Mouse (Mus musculus): ENCODE results near the gene Zfp771.

Zfp771 gene

GRCm38 (mm10) chr7:127253341-127253740 lies 9.3 kb downstream of the Zfp771 start:
- no peak for DNase-seq (ENCODE audit: low read depth, low spot score)

- DNase-seq (ENCODE audit: low read depth, low spot score) = peak; percentile 99
Measured at GRCm38 (mm10) chr7:127253821-127254769, 10.0 kb downstream of the Zfp771 start.

GRCm38 (mm10) chr7:127255008-127255407 lies 10.9 kb downstream of the Zfp771 start:
- no peak for DNase-seq (ENCODE audit: low read depth, low spot score)

- no peak for DNase-seq (ENCODE audit: low read depth, low spot score)
Measured at GRCm38 (mm10) chr7:127255965-127256364, 11.9 kb downstream of the Zfp771 start.

- no peak for DNase-seq (ENCODE audit: low read depth, low spot score)
Measured at GRCm38 (mm10) chr7:127256518-127256917, 12.4 kb downstream of the Zfp771 start.

GRCm38 (mm10) chr7:127259186-127259905 lies 15.3 kb downstream of the Zfp771 start:
- DNase-seq (ENCODE audit: low read depth, low spot score) = peak; percentile 55

GRCm38 (mm10) chr7:127260309-127261111 lies 16.4 kb downstream of the Zfp771 start, which contains the start of gene Dctpp1:
TSS of gene Dctpp1 (minus strand) at chr7:127260709.
- DNase-seq (ENCODE audit: low read depth, low spot score) = peak; percentile 98

- DNase-seq (ENCODE audit: low read depth, low spot score) = no peak
Measured at GRCm38 (mm10) chr7:127262218-127262961, 18.3 kb downstream of the Zfp771 start.

- no peak for DNase-seq (ENCODE audit: low read depth, low spot score)
Measured at GRCm38 (mm10) chr7:127263526-127263925, 19.5 kb downstream of the Zfp771 start.

GRCm38 (mm10) chr7:127270256-127270655 lies 26.2 kb downstream of the Zfp771 start:
- no peak for DNase-seq (ENCODE audit: low read depth, low spot score)

- no peak for DNase-seq (ENCODE audit: low read depth, low spot score)
Measured at GRCm38 (mm10) chr7:127270666-127271065, 26.6 kb downstream of the Zfp771 start.

- DNase-seq (ENCODE audit: low read depth, low spot score) = no peak
Measured at GRCm38 (mm10) chr7:127271093-127271492, 27.0 kb downstream of the Zfp771 start.

GRCm38 (mm10) chr7:127272566-127272965 lies 28.5 kb downstream of the Zfp771 start:
- DNase-seq (ENCODE audit: low read depth, low spot score) = no peak

- no peak for DNase-seq (ENCODE audit: low read depth, low spot score)
Measured at GRCm38 (mm10) chr7:127273118-127273923, 29.2 kb downstream of the Zfp771 start.

- DNase-seq (ENCODE audit: low read depth, low spot score) = peak; percentile 98
Measured at GRCm38 (mm10) chr7:127273925-127274789, 30.1 kb downstream of the Zfp771 start, which contains the start of gene Sephs2. TSS of gene Sephs2 (minus strand) at chr7:127274055.

- no peak for DNase-seq (ENCODE audit: low read depth, low spot score)
Measured at GRCm38 (mm10) chr7:127276519-127276961, 32.5 kb downstream of the Zfp771 start.

GRCm38 (mm10) chr7:127278311-127278710 lies 34.2 kb downstream of the Zfp771 start:
- DNase-seq (ENCODE audit: low read depth, low spot score) = peak; percentile 81

GRCm38 (mm10) chr7:127280092-127280491 lies 36.0 kb downstream of the Zfp771 start:
- DNase-seq (ENCODE audit: low read depth, low spot score) = peak; percentile 48

GRCm38 (mm10) chr7:127281114-127281513 lies 37.0 kb downstream of the Zfp771 start:
- no peak for DNase-seq (ENCODE audit: low read depth, low spot score)
